Mouse (Mus musculus) thymus, adult 2 months (tissue): ENCODE data around the gene Fyb.

ENCODE experiments used
- CTCF ChIP-seq: fragments of 200-500 bp; IDR thresholded peaks from 2 replicates; pipeline ENCODE4 v1.5.1; 2012; ENCODE audit warnings: mild to moderate bottlenecking, control low read depth, low read length, moderate library complexity, borderline replicate concordance; ENCODE audit not compliant: control insufficient read depth, poor library complexity, insufficient read depth; ENCODE audit errors: extremely low read depth
- POLR2A ChIP-seq: fragments of 200-500 bp; IDR thresholded peaks from 2 replicates; pipeline ENCODE4 v1.6.1; 2012; ENCODE audit warnings: mild to moderate bottlenecking, low read length, control low read depth, moderate library complexity; ENCODE audit not compliant: control insufficient read depth, poor library complexity, insufficient read depth; ENCODE audit errors: extremely low read depth

- TF ChIP-seq CTCF (no peak), POLR2A (no peak)
These were observed 17.1 kb downstream of the Fyb start for GRCm38 (mm10) chr15:6539639-6540338.
